Mouse (Mus musculus) spleen, postnatal 0 days (tissue): ENCODE data around the gene Marcks. TPM values are rescaled to one million over a fixed set of nuclear protein-coding genes. Genes with fewer than 3 reads are reported as not detected.

ENCODE experiments used
- polyA plus RNA-seq: library from polyadenylated mRNA; unstranded; fragments of >200 nt; fragmentation: Nextera tagmentation; extraction: Ambion mirVana; gene quantifications from 2 replicates; pipeline ENCODE4 v1.2.1, GENCODE M21; 2015

Gene Marcks
- 52.2 and 67.0 TPM in 2 replicates for polyA plus RNA-seq

DNA sequence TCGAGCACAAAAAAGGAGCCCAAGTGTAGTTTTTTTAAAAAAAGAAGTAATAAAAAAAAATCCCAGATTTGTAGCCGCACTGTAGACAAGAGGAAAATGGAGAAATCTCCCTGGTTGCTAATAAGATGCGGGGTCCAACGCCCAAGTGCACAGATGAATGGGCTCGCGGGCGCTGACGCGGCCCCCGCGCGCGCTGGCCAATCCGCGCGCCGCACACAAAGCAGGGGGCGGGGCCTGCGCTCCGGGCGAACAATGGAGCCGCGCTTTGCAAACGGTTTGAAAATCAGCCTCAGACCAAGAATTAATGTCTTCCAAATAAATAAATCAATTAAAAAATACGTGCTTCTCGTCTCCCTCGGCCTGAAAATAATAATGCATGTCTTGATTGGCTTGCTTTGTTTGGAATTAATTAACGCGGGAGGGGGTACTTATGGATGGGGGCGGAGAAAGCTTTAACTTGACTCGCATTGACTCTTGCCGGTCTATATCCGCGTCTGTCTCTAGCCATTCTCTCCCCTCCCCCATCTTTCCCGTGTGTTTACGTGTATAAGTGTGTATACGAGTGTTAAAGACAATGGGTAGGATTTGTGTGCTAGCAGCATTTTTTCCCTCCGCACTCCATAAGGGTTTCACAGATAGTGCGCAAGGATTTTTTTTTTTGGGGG lies at the start of gene Marcks:
Gene Marcks (minus strand): TSS at position 143 of the 665 bp plus-strand sequence.

Other genes with a start within 250 kb of the Marcks start
- gene Hdac2, start 164.4 kb downstream of the Marcks start, polyA plus RNA-seq: 74.7 and 77.7 TPM in 2 replicates